Mouse (Mus musculus) hindbrain, postnatal 0 days (tissue): ENCODE measurements around the gene Tmem178. TPM values are rescaled to one million over a fixed set of nuclear protein-coding genes. Genes with fewer than 3 reads are reported as not detected.

Experiments used
- ATAC-seq: fragments of 200-750 bp; cut with Nextera tagmentation; 2 replicates; pipeline ENCODE4 v1.8.0; 2017; ENCODE audit warnings: mild to moderate bottlenecking, moderate TSS enrichment, moderate library complexity
- DNase-seq: peaks from one replicate; pipeline ENCODE4 v3.0.0-alpha.2; 2015; ENCODE audit warnings: low spot score
- H3K27ac ChIP-seq: fragments of 300-500 bp; sonication (generic); 2 replicates; pipeline ENCODE4 v1.5.1; 2014; ENCODE audit warnings: mild to moderate bottlenecking
- H3K27me3 ChIP-seq: fragments of 300-500 bp; sonication (generic); 2 replicates; pipeline ENCODE4 v1.6.1; 2014; ENCODE audit warnings: low read length, mixed read lengths; ENCODE audit not compliant: insufficient read depth
- H3K36me3 ChIP-seq: fragments of 300-500 bp; sonication (generic); 2 replicates; pipeline ENCODE4 v1.6.1; 2014; ENCODE audit warnings: low read length, mixed read lengths; ENCODE audit not compliant: insufficient read depth
- H3K4me1 ChIP-seq: fragments of 300-500 bp; sonication (generic); 2 replicates; pipeline ENCODE4 v1.6.1; 2014; ENCODE audit warnings: antibody characterized with exemption, low read length, mixed read lengths; ENCODE audit not compliant: insufficient read depth
- H3K4me2 ChIP-seq: fragments of 300-500 bp; sonication (generic); 2 replicates; pipeline ENCODE4 v1.6.1; 2014; ENCODE audit warnings: low read depth, mild to moderate bottlenecking, low read length, moderate library complexity, mixed read lengths
- H3K4me3 ChIP-seq: fragments of 300-500 bp; sonication (generic); 2 replicates; pipeline ENCODE4 v1.5.1; 2014; ENCODE audit warnings: low read length
- H3K9ac ChIP-seq: fragments of 300-500 bp; sonication (generic); replicated peaks from 2 replicates; pipeline ENCODE4 v1.6.1; 2014; ENCODE audit warnings: mild to moderate bottlenecking, low read length, moderate library complexity, mixed read lengths
- H3K9me3 ChIP-seq: fragments of 300-500 bp; sonication (generic); 2 replicates; pipeline ENCODE4 v1.6.1; 2016; ENCODE audit warnings: low read length, mixed read lengths
- CTCF ChIP-seq: IDR thresholded peaks from 2 replicates; pipeline ENCODE4 v1.5.1; 2016; ENCODE audit warnings: antibody characterized with exemption, control low read depth, low read depth
- WGBS: fragments of 180-500 bp; shearing (Covaris S2); extraction: QIAGEN DNeasy Blood & Tissue Kit; methylation state at CpG from one replicate; pipeline ENCODE4 v1.1.7; 2014; 5-methylcytosine and 5-hydroxymethylcytosine counted together
- polyA plus RNA-seq: library from polyadenylated mRNA; unstranded; fragments of >200 nt; fragmentation: Nextera tagmentation; extraction: Ambion mirVana; gene quantifications from 2 replicates; pipeline ENCODE4 v1.2.1, GENCODE M21; 2015
- total RNA-seq: library from RNA; depleted of rRNA; stranded (reverse); fragments of >200 nt; gene quantifications from 2 replicates; pipeline ENCODE4 v1.2.3, GENCODE M21; 2014

Gene Tmem178
- total and polyA plus RNA-seq, 2 experiments from 2014 or later: 36.9 to 49.9 TPM

DNA sequence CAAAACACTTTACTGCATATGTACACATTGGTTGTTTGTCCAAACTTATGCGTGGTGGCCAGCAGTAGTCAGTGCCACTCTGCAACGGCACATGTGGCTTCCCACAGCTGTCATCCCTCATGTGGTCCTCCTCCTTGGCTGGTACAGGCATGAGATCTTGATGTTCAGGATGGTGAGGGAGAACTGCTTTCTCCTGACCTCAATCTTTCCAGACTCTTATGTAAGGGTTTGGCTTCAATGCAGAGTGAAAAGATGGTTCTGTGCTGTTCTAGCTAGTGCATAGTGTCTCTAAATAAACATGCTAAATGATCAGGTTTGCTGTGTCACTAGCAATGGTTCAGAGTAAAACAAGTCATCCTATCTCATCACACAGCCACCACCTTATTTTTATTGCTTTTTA lies 17.3 kb upstream of the Tmem178 start:
- Histone ChIP-seq H3K9me3 (no peaks in the 10 kb centered on the region), H3K4me1 (no peaks in the 10 kb centered on the region), H3K27ac (no peak overlapping the region), H3K4me3 (no peak overlapping the region), H3K36me3 (no peaks in the 10 kb centered on the region), H3K9ac (no peak overlapping the region), H3K27me3 (no peaks in the 10 kb centered on the region), H3K4me2 (no peak overlapping the region)
- WGBS: 95% methylated on average over 2 of the region's 2 CpGs
- ATAC-seq (no peak), DNase-seq (no peak)
- no peak for TF ChIP-seq CTCF

DNA sequence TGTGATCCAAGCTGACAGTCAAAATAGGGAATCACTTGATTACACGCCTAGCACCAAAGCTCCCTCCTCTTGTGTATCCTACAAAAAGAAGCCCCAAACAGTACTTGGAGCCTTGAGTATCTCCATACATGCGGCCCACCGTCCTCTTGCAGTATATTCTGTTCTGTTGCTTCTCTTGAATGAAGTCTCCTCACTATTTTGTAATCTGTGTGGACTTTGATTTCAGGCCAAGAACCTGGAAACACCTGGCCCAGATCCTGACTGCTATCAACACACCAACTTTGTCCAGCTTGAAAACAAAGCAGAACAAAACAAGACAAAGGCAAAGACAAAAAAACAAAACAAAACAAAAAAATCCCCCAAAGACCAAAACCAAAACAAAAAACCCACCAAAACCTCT lies 11.7 kb upstream of the Tmem178 start:
- H3K36me3 ChIP-seq: no peaks in the 10 kb centered on the region
- no peak overlapping the region for H3K4me2 ChIP-seq
- DNase-seq (no peak), ATAC-seq (no peak)
- H3K4me1 ChIP-seq: no peaks in the 10 kb centered on the region
- H3K27ac ChIP-seq: no peak overlapping the region
- no peak for TF ChIP-seq CTCF
- no peaks in the 10 kb centered on the region for H3K9me3 ChIP-seq
- H3K27me3 ChIP-seq: no peaks in the 10 kb centered on the region
- no peak overlapping the region for H3K4me3 ChIP-seq
- 85% methylated on average over 3 of the region's 3 CpGs for WGBS
- no peak overlapping the region for H3K9ac ChIP-seq

DNA sequence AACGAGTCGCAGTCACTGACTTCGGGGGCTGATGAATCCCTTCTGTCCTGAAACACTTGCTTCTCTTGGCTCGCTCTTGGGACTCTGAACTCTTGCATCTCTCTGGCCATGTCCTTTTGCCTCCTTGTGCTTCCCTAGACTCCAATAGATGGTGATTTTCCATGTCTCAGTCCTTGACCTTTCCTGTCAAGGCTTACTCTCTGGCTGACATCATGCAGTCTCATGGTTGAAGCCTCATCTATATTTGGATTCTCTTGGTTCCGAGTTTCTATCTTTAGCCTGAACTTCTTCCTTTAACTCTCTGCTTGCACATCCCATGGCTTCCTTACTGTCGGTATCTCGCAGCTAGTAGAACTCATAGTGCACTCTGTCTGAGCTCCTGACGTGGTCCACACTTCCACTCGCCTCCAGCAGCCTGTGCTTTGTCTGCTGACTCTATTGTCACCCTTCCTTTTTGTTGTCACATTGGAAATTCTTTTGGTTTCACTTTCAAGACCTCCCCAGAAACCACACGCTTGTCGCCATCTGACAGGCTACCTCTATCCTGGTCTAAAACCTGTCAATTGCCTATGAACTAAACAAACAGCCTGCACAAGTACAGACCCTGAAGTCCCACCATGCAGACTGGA lies 10.9 kb upstream of the Tmem178 start:
- WGBS: 77% methylated on average over 11 of the region's 11 CpGs
- no peak for DNase-seq
- H3K9ac ChIP-seq: no peak overlapping the region
- no peak for ATAC-seq
- no peaks in the 10 kb centered on the region for H3K9me3 ChIP-seq
- no peak overlapping the region for H3K4me2 ChIP-seq
- H3K27ac ChIP-seq: no peak overlapping the region
- no peak overlapping the region for H3K4me3 ChIP-seq
- TF ChIP-seq CTCF: no peak
- H3K4me1 ChIP-seq: no peaks in the 10 kb centered on the region
- H3K36me3 ChIP-seq: no peaks in the 10 kb centered on the region
- H3K27me3 ChIP-seq: no peaks in the 10 kb centered on the region

DNA sequence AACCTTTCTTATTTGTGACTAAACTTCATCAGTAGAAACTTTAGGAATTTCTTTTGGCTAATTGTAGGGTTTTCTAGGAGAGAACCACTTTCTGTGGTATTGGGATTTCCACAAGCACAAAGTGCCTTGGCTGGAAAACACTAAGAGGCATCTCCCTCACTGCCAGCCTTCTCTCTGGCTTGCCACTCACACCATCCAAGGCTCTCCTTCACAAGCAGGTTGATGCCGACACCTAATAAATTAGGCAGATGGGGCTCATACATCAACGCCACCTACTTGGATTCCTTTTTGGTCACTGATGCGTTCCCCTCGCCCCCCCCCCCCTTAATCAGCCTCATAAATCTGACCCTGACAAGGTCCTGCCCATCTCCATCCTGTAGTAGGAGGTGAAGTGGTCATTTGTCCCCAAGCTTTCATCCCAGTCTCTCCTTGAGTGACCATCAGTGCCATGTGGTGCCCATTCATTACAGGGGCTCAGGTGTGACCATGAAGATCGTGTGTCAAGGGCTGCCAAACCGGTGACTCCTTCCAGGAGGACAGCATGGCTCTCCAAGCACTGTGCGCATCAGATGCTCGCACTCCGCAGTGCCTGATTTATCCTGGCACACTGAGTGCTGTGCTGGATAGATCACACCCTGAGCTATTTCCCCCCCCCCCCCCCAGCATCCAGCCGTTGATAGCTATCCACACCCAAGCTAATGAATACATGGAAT lies 8.5 kb upstream of the Tmem178 start:
- 57% methylated on average over 10 of the region's 10 CpGs for WGBS
- H3K9ac ChIP-seq: no peak overlapping the region
- no peaks in the 10 kb centered on the region for H3K9me3 ChIP-seq
- H3K27me3 ChIP-seq: no peaks in the 10 kb centered on the region
- H3K4me1 ChIP-seq: no peaks in the 10 kb centered on the region
- H3K36me3 ChIP-seq: no peaks in the 10 kb centered on the region
- no peak overlapping the region for H3K4me3 ChIP-seq
- DNase-seq: peak; percentile 58
- no peak for TF ChIP-seq CTCF
- no peak overlapping the region for H3K4me2 ChIP-seq
- peak; percentile 86 for ATAC-seq
- H3K27ac ChIP-seq: no peak overlapping the region

DNA sequence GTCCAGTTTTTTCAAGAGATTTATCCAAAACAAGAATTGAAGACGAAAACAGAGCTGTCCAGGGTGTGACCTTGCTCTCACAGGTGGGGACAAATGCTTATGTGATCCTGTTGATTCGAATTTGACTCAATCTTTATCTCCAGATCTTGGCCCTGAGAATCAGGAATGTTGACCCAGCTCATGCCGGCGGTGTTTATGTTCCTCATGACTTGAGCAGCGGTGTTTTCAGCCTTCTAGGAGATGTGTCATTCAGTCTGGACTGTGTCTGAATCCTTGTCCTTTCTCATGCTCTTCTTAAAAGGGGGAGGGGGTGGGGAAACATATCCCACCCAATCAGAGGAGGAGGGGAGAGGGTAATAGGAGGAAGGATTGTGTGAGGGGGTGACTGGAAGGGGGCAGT lies 7.9 kb upstream of the Tmem178 start:
- H3K9me3 ChIP-seq: no peaks in the 10 kb centered on the region
- no peak overlapping the region for H3K4me3 ChIP-seq
- H3K4me1 ChIP-seq: no peaks in the 10 kb centered on the region
- ATAC-seq (peak; percentile 15; the same call in 1 of the 2 replicates), DNase-seq (no peak)
- no peak for TF ChIP-seq CTCF
- H3K36me3 ChIP-seq: no peaks in the 10 kb centered on the region
- 79% methylated on average over 5 of the region's 5 CpGs for WGBS
- no peak overlapping the region for H3K4me2 ChIP-seq
- H3K27ac ChIP-seq: no peak overlapping the region
- H3K9ac ChIP-seq: no peak overlapping the region
- H3K27me3 ChIP-seq: no peaks in the 10 kb centered on the region

DNA sequence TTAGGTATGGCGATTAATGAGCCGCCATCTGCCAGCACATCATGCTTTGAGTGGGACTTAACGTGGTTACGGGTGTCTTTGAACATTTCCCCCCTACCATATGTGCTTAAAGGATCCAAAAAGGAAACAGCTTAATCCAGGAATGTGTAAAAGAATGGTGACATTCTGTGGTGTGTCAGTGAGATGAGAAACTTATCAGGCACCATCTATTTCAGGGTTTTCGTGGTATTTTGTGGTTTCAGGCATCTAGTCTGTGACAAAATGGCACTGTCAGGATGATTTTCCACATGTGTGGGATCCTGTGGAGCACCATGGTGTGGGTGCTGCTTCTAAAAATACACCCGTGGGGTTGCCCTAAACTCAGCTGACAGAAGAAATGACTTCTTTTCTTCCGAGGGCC lies 4.6 kb upstream of the Tmem178 start:
- H3K27me3 ChIP-seq: no peaks in the 10 kb centered on the region
- H3K27ac ChIP-seq: no peak overlapping the region
- H3K9ac ChIP-seq: no peak overlapping the region
- H3K4me2 ChIP-seq: no peak overlapping the region
- no peak for TF ChIP-seq CTCF
- DNase-seq (no peak), ATAC-seq (no peak)
- H3K9me3 ChIP-seq: no peaks in the 10 kb centered on the region
- H3K4me1 ChIP-seq: peaks cover 8% of the 10 kb centered on the region; the same call in 1 of the 2 replicates
- no peaks in the 10 kb centered on the region for H3K36me3 ChIP-seq
- 86% methylated on average over 7 of the region's 7 CpGs for WGBS
- H3K4me3 ChIP-seq: no peak overlapping the region

DNA sequence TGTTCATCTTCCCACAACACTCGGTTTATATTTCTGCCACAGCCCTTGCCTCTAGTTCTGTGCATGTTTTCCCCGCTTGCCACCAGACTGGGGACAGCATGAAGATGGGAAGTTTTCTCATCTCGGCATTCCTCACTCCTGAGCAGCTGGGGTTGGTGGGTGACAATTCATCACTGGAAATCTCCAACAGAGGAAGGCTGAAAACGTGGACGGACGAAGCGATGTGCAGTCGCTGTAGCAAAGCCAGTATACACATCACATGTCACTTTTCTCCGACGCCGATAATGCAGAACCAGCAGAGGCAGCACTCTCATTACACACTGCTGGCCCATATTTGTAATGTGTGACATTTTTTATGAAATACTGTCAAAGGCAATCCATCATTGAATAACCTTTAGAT lies 2.6 kb upstream of the Tmem178 start:
- Histone ChIP-seq H3K9me3 (no peaks in the 10 kb centered on the region), H3K27ac (no peak overlapping the region), H3K27me3 (no peaks in the 10 kb centered on the region), H3K36me3 (no peaks in the 10 kb centered on the region), H3K4me2 (no peak overlapping the region), H3K9ac (no peak overlapping the region), H3K4me1 (peaks cover 8% of the 10 kb centered on the region; the same call in 1 of the 2 replicates), H3K4me3 (no peak overlapping the region)
- no peak for TF ChIP-seq CTCF
- DNase-seq: peak; percentile 50
- 46% methylated on average over 11 of the region's 11 CpGs for WGBS
- no peak for ATAC-seq
